Mouse (Mus musculus): Measurements from ENCODE around the gene Crat.

- TF ChIP-seq EP300 (IDR thresholded peaks at IDR 0.05; ENCODE audit: low read depth) (no peak), CTCF (IDR thresholded peaks at IDR 0.05; ENCODE audit: low read depth) (no peak)
Measured at GRCm38 (mm10) chr2:30357552-30358510, 57.8 kb downstream of the Crat start.
